Mouse (Mus musculus) cerebellum, adult 9-11 months (tissue): ENCODE results near the gene Ankrd54.

Source experiments
- DNase-seq: peaks from one replicate; pipeline ENCODE4 v3.0.0; 2022

Ankrd54 gene

GRCm38 (mm10) chr15:79062376-79063159 is at the start of gene Ankrd54:
TSS of gene Ankrd54 (minus strand) at chr15:79062893.
- DNase-seq, result peak; percentile 99

DNA sequence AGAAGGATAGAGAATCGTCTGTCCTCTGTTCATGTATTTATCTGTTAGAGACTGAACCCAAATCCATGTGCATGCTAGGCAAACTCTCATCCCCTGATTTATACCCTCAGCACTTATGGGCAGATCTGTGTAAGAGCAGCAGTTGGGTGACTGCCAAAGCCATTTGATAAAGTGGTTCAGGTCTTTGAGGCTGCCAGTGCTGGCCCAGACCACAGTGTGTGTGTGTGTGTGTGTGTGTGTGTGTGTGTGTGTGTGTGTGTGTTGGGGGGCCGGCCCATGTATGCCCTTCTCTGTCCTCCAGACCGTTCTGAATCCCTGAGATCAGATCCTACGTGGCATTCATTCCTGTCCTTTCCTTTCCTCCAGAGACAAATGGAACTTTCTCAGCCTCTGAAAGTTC is 49.1 kb upstream of the Ankrd54 start:
- no peak for DNase-seq

DNA sequence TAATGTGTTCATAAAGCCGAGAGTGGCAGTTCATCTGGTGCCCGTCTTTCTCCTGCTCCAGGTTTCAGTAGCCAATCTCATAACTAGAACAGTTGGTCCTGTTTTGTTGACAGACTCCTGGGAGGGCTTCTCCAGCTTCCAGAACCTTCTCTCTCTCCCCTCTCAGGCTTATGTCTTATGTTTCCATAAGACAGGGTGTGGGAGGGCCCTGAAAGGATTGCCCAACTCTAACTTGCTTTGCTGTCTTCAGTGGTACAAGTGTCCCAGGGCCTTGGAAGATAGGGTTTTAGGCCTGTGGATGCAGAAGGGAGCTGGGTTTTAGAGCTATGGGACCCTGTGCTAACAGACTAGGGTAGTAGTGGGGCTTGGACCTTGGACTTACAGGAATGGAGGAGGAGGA is 47.8 kb upstream of the Ankrd54 start:
- no peak for DNase-seq

GRCm38 (mm10) chr15:79110031-79110430 is 47.3 kb upstream of the Ankrd54 start:
- DNase-seq, result no peak

GRCm38 (mm10) chr15:79109321-79109934 is 46.7 kb upstream of the Ankrd54 start:
- peak; percentile 58 for DNase-seq

GRCm38 (mm10) chr15:79108421-79109320 is 46.0 kb upstream of the Ankrd54 start, which contains the start of gene Micall1:
TSS of gene Micall1 (plus strand) at chr15:79108898.
- DNase-seq, result peak; percentile 81

GRCm38 (mm10) chr15:79107966-79108365 is 45.3 kb upstream of the Ankrd54 start:
- DNase-seq, result no peak

DNA sequence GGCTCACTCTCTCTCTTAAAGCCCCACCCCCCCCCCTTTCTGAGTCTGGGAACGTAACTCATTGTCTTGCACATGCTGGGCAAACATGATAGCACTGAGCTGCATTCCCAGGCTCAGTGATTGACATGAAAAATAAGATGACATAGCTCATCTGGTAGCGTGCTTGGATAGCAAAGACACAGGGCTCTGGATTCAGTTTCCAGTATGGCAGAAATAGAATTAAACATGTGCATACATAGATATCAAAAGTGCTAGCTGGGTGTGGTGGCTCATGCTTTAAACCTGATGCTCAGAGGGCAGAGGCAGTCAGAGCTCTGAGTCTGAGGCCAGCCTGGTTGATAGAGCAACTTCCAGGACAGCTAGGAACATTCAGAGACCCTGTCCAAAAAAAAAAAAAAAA is 43.1 kb upstream of the Ankrd54 start:
- DNase-seq, result no peak

GRCm38 (mm10) chr15:79103264-79103663 is 40.6 kb upstream of the Ankrd54 start:
- DNase-seq, result no peak

GRCm38 (mm10) chr15:79101531-79101930 is 38.8 kb upstream of the Ankrd54 start:
- no peak for DNase-seq

DNA sequence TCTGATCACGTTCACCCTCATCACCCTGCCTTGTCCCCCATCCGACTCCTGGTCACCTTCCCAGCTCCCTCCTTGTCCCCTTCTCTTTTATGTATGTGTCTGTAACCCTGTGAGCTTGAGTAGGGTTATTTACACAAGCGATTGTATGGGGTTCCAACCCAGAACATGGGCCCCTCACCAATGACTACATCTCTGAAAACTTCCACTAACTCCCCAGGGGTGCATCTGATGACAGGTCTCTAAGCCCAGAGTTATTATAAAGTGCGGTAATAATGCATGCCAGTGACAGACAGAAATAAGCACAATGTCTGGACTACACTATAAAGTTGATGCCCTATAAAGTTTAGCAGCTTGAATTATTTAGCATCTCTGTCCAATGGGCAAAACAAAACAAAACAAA is 37.7 kb upstream of the Ankrd54 start:
- no peak for DNase-seq

- no peak for DNase-seq
Observed at GRCm38 (mm10) chr15:79099456-79099855, 36.8 kb upstream of the Ankrd54 start.

GRCm38 (mm10) chr15:79098868-79099267 is 36.2 kb upstream of the Ankrd54 start:
- DNase-seq, result no peak

DNA sequence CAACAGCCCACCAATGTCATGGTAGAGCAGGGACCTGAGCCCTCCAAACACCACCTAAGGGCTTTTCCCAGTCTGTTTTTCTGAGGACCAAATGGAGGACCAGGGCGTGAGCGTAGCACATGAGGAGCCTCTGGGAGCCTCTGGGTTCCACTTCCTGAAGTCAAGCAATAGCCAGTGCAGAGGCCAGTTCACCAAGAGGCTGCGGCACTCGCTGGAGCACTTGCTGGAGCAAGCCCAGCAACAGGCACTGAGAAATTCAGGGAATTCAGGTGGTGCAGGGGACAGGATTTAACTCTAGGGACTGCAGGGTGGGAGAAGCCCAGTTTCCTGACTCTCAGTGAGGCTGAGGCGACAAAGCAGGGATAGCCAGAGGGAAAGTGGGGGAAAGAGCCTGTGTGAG is 35.5 kb upstream of the Ankrd54 start:
- no peak for DNase-seq

GRCm38 (mm10) chr15:79097611-79098025 is 34.9 kb upstream of the Ankrd54 start:
- DNase-seq, result no peak

GRCm38 (mm10) chr15:79097135-79097534 is 34.4 kb upstream of the Ankrd54 start:
- DNase-seq, result no peak

GRCm38 (mm10) chr15:79096556-79096955 is 33.9 kb upstream of the Ankrd54 start:
- DNase-seq, result no peak

GRCm38 (mm10) chr15:79095483-79095882 is 32.8 kb upstream of the Ankrd54 start:
- DNase-seq, result no peak

DNA sequence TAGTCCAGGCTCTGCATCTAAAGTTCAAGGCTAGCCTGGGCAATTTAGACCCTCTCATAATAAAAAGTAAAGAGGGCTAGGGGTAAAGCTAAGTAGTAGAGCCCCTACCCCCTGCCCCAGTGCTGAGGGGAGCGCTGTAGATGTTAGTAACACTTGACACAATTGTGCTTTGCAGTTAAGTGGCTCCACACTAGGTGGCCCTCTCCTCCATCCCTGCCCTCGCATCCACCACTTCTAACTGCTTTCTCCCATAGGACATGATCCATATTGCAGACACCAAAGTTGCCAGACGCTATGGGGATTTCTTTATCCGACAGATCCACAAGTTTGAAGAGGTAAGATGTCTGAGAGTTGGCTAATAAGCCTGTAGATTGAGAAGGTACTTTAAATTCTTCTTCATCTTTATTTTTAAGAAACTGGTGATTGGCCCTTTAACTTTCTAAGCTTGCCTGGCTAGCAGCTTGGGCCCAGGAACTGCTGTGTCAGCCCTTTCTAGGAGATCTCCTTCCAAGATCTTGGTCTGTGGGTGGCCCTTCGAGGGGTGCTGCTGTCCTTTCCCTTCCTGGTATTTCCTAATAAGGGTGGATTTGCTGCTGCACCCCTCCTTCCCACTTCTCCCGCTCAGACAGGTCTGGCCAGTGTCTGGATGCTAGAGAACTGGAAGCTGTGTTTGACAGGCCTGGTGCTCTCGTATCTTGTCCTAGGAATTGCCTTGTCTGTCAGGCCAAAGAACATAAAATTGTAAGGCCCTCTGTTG is 30.6 kb upstream of the Ankrd54 start:
- no peak for DNase-seq

GRCm38 (mm10) chr15:79092284-79092683 is 29.6 kb upstream of the Ankrd54 start:
- no peak for DNase-seq

GRCm38 (mm10) chr15:79079567-79079966 is 16.9 kb upstream of the Ankrd54 start:
- no peak for DNase-seq

- DNase-seq, result no peak
Observed at GRCm38 (mm10) chr15:79075658-79076365, 13.1 kb upstream of the Ankrd54 start.
